Mouse (Mus musculus) cerebellum, postnatal 4 days (tissue): Measurements from ENCODE around the gene Ston2.

Experiments
- DNase-seq, 2 experiments: peaks; one replicate each; pipeline ENCODE4 v3.0.0; 2022; ENCODE audit warnings: low spot score in 2 of 2, mixed read lengths in 1 of 2

Ston2 gene

DNA sequence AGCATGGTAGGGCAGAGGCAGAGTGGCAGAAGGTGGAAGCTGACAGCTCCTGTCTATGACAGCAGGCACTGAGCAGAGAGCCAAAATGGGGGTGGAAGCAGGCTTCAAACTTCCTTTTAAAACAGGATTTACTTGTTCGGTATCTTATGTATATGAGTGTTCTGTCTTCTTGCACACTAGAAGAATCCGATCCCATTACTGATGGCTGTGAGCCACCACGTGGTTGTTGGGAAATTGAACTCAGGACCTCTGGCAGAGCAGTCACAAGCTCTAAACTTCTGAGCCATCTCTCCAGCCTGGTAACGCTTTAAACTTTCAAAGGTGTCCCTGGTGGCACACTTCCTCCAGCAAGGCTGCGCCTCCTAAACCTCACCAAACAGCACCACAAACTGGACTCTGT lies 85.4 kb downstream of the Ston2 start:
- DNase-seq: no peak

DNA sequence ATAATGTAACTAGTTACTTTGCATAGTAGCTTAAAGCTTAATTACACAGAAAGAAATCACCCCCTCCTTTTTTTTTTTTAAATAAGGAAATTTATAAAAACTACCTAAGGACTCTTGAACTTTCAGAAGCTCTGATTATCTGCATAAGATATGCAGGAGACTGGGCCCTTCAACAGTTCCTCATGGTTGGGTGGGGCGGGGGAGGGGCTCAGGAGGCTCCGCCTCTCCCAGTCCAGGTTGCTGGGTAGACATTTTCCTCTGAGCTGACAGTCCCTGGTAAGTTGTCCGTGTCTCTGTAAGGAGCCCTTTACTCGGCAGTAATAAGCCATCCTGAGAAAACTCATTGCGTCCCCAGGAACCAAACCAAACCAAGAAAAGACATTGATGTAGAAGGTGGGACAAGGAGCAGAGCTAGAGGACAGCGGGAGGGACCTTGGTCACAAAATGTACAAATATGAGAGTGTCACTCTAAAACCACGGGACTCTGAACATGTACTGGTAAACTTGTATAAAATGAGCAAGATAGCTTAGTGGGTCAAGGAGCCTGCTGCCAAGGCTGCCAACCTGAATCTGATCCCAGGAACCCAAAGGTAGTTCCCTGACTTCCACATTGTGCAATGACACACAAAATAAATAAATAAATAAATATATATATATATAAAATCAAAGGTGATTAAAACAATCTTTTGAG lies 88.6 kb downstream of the Ston2 start:
- no peak for DNase-seq

GRCm38 (mm10) chr12:91696231-91696630 lies 92.0 kb downstream of the Ston2 start:
- DNase-seq: no peak

DNA sequence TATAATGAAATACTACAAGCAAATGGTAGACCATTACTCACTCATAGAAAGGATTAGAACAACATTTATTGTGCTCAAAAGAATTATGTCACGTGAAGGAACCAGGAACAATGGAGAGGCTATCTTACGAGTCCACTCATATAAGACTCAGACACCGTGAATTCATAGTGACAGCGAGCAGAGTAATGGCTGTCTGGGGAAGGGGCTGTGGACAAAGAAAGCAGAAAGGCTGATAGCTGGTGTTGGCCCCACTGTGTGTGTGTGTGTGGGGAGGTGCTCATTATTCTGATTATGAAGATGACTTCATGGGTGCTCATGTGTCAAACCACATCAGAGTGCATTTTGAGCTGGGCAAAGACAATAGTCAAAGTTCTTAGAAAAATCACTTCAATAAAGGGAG lies 92.4 kb downstream of the Ston2 start:
- no peak for DNase-seq

GRCm38 (mm10) chr12:91694748-91695147 lies 93.4 kb downstream of the Ston2 start:
- DNase-seq: no peak

GRCm38 (mm10) chr12:91693566-91693965 lies 94.6 kb downstream of the Ston2 start:
- no peak for DNase-seq

DNA sequence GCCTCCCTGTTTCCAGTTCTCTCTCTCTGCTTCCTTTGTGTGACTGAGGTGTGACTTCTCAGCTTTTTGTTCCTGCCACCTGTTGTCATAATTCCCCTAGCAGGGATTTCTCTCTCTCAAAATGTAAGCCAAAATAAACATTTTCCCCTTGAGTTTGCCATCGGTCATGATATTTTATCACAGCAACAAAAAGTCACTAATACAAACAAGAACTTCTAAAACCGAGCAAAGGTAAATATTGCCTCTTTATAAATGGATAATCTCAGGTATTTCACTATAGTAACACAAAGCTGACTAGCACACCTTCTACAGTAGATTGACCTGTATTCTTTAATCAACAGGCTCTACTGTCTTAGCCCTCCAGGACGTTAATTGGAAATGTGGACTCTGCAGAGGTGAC lies 95.2 kb downstream of the Ston2 start:
- no peak for DNase-seq

- DNase-seq: no peak
Measured at GRCm38 (mm10) chr12:91685674-91686290, 102.4 kb downstream of the Ston2 start.

GRCm38 (mm10) chr12:91684840-91685415 lies 103.3 kb downstream of the Ston2 start:
- no peak for DNase-seq

- peak in 1 of 2 experiments; percentile 10 for DNase-seq
Measured at GRCm38 (mm10) chr12:91684101-91684839, 103.9 kb downstream of the Ston2 start.

DNA sequence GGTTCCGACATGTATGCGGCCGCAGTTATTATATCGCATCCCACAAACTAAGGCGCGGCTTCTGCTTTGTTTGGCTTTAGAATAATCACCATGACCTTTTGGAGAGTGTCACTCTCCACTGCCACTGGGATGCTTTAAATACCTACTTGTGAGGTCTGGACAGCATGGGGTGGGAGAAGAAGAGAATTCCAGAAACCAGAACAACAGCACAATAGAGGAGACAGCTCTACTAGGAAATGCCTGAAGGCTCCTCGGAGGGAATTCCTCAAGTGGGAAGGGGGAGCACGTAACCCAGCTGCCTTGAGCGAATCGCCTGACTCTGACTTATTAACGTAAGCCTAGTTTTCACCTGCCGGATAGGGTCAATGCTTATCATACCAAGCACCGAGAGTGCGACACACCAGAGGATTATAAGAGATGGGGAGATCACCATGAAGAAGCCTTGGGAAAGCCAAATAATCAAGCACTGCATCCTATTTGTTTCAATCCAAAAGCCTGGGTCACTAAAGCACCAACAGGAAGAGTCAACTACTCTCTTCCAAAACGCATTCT lies 104.6 kb downstream of the Ston2 start:
- no peak for DNase-seq

GRCm38 (mm10) chr12:91683096-91683495 lies 105.1 kb downstream of the Ston2 start:
- DNase-seq: no peak

DNA sequence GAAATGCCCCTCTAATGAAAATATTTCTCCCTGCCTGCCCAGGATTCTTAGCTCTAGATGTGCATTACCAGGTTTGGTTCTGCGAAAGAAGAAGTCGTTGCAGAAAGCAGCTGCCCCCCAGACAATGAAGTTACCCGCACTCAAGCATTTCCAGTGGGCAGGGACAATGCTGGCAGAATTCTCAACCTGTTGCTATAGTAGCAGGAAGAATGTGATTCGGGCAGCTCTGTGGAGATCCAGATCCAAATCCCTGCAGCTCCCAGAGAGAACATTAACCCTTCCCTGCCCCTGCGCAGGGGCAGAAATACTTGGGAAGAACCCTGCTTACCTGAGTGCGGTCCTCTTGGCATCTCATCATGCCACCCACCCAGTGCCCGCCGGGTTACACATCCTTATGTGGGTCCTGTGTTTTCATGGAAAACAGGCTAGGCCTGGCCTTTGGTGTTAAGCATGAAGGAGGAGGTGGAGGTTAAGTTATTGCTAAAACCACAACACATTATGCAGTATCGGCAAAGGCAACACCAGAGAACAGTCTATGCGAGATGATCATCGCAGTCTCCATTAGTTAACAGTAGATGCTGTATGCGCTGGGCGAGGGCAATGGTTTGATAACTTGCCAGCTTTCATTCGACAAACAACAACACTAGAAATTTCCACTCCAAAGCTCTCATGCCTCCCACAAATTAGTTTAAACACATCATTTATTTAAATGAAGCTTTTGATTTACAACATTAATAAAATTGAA lies 108.7 kb downstream of the Ston2 start:
- DNase-seq: peak in 1 of 2 experiments; percentile 20

DNA sequence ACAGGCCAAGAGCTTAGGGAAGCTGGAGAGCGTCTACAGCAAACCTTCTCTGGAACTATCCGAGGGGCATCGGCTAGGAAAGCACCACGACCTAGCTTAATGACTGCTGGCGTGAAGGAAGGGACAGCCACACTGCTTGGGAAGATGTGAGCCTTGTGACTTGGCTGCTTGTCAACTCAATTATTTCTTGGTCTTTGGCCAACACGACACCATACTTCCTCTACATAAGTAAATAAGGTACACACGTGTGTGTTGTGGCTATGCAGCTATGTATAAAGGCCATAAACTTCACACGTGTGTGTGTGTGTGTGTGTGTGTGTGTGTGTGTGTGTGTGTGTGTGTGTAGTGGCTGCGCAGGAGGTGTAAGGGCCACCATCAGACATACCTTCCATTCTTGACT lies 112.2 kb downstream of the Ston2 start:
- peak in 1 of 2 experiments; percentile 51 for DNase-seq

DNA sequence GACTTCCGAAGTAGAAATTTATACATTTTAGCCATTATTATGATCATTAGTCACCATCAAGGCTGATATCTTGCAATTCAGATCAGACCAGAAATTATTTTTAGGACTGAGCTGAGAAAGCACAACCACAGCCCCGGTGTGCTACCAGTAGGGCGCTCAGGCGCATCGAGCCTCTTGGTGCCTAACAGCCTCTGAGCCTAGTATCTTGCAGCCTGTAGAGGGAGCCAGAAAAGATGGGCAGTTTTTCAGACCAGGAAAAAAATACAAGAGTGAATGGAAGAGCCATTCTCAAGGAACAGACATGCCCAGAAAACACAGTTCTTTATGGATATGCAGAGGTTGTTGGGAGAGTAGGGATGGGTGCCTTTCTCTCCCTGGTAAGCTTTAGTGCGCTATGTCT lies 115.0 kb downstream of the Ston2 start:
- no peak for DNase-seq

GRCm38 (mm10) chr12:91672528-91672927 lies 115.7 kb downstream of the Ston2 start:
- peak in 1 of 2 experiments; percentile 47 for DNase-seq

- DNase-seq: no peak
Measured at GRCm38 (mm10) chr12:91668529-91669245, 119.5 kb downstream of the Ston2 start.

DNA sequence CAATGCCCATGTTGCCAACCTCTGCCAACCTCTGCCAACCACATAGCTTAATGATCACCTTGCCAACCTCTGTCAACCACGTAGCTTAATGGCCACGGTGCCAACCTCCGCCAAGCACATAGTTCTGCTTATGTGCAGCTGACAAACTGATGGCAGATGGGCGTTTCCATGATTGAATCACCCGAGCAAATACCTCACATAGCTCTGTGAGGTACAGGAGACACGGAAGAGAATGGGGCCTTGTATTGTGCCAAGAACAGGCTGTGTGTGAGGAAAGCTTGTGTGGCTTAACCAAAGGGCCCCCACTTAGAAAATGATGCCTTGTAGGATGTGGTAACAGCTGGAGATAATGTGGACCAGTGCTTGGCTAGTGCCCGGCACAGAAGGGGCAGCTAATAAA lies 120.4 kb downstream of the Ston2 start:
- DNase-seq: no peak

GRCm38 (mm10) chr12:91666607-91667006 lies 121.6 kb downstream of the Ston2 start:
- DNase-seq: no peak

GRCm38 (mm10) chr12:91665431-91665830 lies 122.8 kb downstream of the Ston2 start:
- DNase-seq: no peak

- DNase-seq: no peak
Measured at GRCm38 (mm10) chr12:91663260-91663659, 124.9 kb downstream of the Ston2 start.
